Mouse (Mus musculus): Measurements from ENCODE around the gene Phf14. TPM values are rescaled to one million over a fixed set of nuclear protein-coding genes. Genes with fewer than 3 reads are reported as not detected.
A peak's percentile ranks its signal among the peaks of the same experiment; 100 is the strongest.
"Not testable (repeated sequence)": the region's sequence is repeated elsewhere in the genome, so short reads cannot be mapped to it uniquely, and the experiment has no call there.

Phf14 gene
- 38.2 and 46.2 TPM in 2 replicates for total RNA-seq (2021)
- long read RNA-seq, experiment 1, transcript Phf14-203 (18 exons, 3,336 nt) = major isoform, 6 of 34 reads
- long read RNA-seq, experiment 1, partial matches to known transcripts = 8 of 34 reads
- long read RNA-seq, experiment 1, other reads (novel, unspliced or antisense) = 20 of 34 reads
- long read RNA-seq, experiment 2, transcript Phf14-203 (18 exons, 3,336 nt) = major isoform, 6 of 25 reads
- long read RNA-seq, experiment 2, partial matches to known transcripts = 10 of 25 reads
- long read RNA-seq, experiment 2, other reads (novel, unspliced or antisense) = 8 of 25 reads

- DNase-seq = peak; percentile 96
These were observed at the start of gene Phf14, which contains the start of gene Ndufa4 for GRCm38 (mm10) chr6:11907269-11908032. Gene Phf14, plus strand, starts transcription at chr6:11907809. Gene Ndufa4, minus strand, starts transcription at chr6:11907497.

- not testable (repeated sequence) for DNase-seq
These were observed 32.2 kb upstream of the Phf14 start for GRCm38 (mm10) chr6:11875364-11875763.

- DNase-seq = no peak
These were observed 6.7 kb upstream of the Phf14 start for GRCm38 (mm10) chr6:11900809-11901310.

- DNase-seq = peak; percentile 45
These were observed 730 bp upstream of the Phf14 start for GRCm38 (mm10) chr6:11906890-11907268.

- no peak for DNase-seq
These were observed 561 bp downstream of the Phf14 start for GRCm38 (mm10) chr6:11908170-11908569.

GRCm38 (mm10) chr6:11925496-11926041 is 18.0 kb downstream of the Phf14 start:
- peak; percentile 94 for DNase-seq

GRCm38 (mm10) chr6:11926082-11926595 is 18.5 kb downstream of the Phf14 start:
- peak; percentile 54 for DNase-seq

GRCm38 (mm10) chr6:11927485-11927884 is 19.9 kb downstream of the Phf14 start:
- no peak for DNase-seq

- DNase-seq = no peak
These were observed 25.8 kb downstream of the Phf14 start for GRCm38 (mm10) chr6:11933403-11933802.

- DNase-seq = no peak
These were observed 33.3 kb downstream of the Phf14 start for GRCm38 (mm10) chr6:11940895-11941294.

GRCm38 (mm10) chr6:11942089-11942488 is 34.5 kb downstream of the Phf14 start:
- DNase-seq = no peak

- no peak for DNase-seq
These were observed 40.5 kb downstream of the Phf14 start for GRCm38 (mm10) chr6:11948100-11948499.

- no peak for DNase-seq
These were observed 52.6 kb downstream of the Phf14 start for GRCm38 (mm10) chr6:11960172-11960571.

GRCm38 (mm10) chr6:11993782-11994181 is 86.2 kb downstream of the Phf14 start:
- no peak for DNase-seq

- peak; percentile 67 for DNase-seq
These were observed 91.0 kb downstream of the Phf14 start for GRCm38 (mm10) chr6:11998576-11998975.

GRCm38 (mm10) chr6:11999506-11999905 is 91.9 kb downstream of the Phf14 start:
- DNase-seq = no peak

- no peak for DNase-seq
These were observed 97.8 kb downstream of the Phf14 start for GRCm38 (mm10) chr6:12005455-12005854.

- no peak for DNase-seq
These were observed 98.4 kb downstream of the Phf14 start for GRCm38 (mm10) chr6:12006001-12006400.

- DNase-seq = no peak
These were observed 104.5 kb downstream of the Phf14 start for GRCm38 (mm10) chr6:12012103-12012502.

GRCm38 (mm10) chr6:12014035-12014434 is 106.4 kb downstream of the Phf14 start:
- DNase-seq = no peak

GRCm38 (mm10) chr6:12014733-12015132 is 107.1 kb downstream of the Phf14 start:
- no peak for DNase-seq

GRCm38 (mm10) chr6:12019736-12020135 is 112.1 kb downstream of the Phf14 start:
- no peak for DNase-seq

- peak; percentile 21 for DNase-seq
These were observed 112.5 kb downstream of the Phf14 start for GRCm38 (mm10) chr6:12020156-12020555.

All from adrenal gland, postnatal 14 days (tissue).